Mouse (Mus musculus): Measurements from ENCODE around the gene Npas3.

Gene Npas3

DNA sequence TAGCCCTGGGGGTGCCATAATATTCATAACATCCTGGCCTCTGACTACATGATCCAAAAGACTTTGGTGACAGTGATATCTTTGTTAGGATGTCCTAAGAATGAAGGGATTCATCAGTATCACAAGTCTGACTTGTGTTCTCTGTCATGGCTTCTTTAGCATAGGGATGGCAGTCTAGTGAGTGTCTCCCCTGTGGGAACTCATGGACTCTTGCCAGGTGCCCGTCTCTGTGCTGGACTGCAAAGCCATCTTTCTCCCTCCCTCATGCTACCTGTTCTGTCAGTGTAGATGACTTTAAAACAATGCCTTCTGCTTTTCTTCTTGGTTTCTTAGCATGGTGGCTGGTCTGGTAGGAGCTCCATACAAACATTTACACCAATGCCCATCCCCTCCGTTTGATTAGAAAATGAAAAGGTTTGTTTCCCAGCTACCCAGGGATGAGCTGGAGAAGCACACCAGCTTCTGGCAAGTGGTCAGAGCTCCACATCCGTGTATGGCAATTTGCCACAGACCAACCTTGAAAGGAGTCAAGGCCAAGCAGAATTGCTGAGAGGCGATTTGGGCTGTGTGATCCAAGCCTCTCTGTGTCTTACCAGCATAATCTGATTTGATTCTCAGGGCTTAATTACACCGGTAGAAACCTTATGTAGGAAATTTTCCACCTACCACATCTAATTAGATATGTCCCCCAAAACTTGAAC lies 616.1 kb downstream of the Npas3 start:
- no peak for DNase-seq (ENCODE audit: low spot score)

DNA sequence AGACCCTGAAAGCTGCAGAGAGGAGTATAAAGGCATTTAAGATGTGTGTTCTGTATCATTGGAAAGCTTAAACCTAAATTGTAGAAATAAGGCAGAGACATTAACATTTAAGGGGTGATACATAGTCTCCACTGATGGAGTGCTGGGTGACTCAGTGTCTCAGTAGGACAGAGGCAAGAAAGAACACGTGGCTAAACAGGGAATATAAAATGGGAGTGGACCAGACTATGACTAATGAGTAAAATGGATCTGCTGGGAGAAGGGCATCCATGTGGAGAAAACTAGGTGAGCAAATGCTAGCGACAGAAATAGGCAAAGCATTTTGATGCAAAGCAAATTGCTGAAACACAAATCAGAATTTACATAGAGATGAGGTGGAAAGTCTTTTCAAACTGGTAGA lies 617.2 kb downstream of the Npas3 start:
- no peak for DNase-seq (ENCODE audit: low spot score)

DNA sequence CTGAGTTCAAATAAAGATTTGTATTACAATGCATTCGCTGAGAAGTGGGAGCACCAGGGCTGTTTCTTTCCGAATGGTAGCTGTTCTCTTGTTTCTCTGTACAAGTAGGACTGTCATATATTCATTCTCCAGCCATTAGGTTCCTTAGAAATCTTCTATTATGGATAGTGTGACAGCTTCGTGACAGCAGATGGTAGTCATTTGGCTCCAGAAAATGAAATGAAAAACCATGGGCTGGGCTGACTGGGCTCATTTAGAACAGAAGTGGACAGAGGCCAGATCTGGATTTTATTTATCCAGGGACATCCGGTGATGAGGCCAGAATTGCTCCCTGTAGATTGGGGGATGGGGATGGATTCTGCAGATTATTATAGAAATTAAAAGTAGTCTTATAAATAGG lies 621.5 kb downstream of the Npas3 start:
- no peak for DNase-seq (ENCODE audit: low spot score)

DNA sequence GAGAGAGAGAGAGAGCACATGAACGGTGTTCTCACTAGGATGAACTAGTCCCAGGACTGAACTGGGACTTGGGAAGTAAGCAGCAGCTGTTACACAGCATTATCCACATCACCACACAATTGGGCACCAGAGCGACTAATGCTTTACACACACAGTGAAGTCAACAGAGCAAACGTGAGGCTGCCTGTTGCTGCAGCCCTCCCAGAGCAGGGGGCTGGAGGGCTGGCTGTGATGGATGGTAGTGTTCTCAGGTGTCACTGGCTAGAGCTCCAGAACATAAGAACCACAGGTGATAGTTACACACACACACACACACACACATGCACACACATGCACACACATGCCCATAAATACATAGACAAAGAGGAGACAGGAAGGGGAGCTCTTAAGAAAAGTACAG lies 626.7 kb downstream of the Npas3 start:
- no peak for DNase-seq (ENCODE audit: low spot score)

DNA sequence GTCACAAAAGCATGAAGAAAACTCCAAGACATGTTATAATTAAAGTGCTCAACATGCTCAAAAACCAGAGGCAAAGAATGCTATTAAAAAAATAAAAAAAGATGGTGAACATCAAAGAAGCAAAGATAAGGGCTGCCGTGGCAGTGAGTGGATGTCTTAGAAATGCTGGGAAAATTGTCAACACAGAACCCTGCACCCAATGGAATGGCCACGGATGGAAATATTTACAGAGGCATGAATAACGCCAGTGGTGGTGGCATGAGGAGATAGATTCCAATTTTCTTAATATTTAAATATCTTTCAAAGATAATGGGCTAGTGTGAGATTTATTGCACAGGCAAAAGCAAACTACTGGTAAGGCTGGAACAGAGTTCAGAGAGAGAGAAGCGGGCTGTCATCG lies 628.2 kb downstream of the Npas3 start:
- DNase-seq (ENCODE audit: low spot score) = no peak

DNA sequence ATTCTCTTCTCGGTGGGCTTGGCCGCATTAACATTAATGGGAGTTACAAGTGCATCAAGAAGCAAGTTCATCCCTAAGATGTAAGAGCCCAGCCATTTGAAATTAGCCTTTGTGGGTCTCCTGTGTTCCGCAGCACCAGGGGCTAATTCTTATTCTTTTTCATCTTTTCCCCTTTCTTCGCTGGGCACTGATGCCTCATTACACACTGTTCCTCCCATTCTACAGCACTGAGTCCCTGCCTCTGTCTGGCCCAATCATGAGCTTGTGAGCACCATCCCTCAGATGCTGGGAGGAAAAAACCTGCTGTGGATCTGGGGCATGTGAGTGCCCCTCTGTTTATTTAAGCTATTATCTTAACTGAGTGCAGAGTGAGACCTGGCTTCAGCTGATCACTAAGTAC lies 633.2 kb downstream of the Npas3 start:
- no peak for DNase-seq (ENCODE audit: low spot score)

DNA sequence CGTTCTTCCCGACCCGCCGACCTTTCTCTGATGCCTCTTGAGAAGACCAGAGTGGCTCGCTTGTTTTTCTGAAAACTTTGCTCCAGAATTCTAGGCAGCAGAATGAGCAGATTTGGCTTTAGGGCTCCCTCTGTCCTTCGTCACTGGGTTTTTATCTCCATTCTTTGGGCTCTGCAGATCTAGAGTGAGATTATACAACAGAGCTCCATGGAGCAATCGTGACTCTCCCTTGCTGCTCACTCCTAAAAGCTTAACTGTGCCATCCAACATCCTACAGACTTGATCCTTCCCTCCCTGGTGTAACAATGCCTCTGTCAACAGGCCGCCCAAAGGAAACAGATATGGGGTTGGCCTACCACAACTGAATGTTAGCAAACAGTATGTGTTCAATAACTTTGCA lies 634.4 kb downstream of the Npas3 start:
- DNase-seq (ENCODE audit: low spot score) = no peak

- DNase-seq (ENCODE audit: low spot score) = no peak
Measured at GRCm38 (mm10) chr12:53888624-53889023, 640.1 kb downstream of the Npas3 start.

DNA sequence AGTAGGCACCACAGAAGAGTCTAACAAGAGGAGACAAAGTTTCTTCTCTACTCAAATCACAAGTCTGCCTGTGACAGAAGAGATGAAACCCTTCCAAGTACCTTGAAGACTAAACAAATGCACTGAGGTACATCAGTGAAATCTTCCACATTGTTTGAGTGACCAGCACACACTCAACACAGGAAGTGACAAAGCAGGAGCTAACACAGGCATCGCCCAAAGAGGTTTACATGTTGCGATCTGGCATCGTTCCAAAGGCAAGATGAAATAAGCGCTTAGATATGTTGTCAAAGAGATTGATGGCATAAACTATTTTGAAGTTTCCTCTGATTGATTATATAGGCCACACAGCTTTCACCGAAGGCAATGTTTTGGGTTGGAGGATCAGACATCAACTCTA lies 647.4 kb downstream of the Npas3 start:
- no peak for DNase-seq (ENCODE audit: low spot score)

- no peak for DNase-seq (ENCODE audit: low spot score)
Measured at GRCm38 (mm10) chr12:53908761-53909160, 660.3 kb downstream of the Npas3 start.

DNA sequence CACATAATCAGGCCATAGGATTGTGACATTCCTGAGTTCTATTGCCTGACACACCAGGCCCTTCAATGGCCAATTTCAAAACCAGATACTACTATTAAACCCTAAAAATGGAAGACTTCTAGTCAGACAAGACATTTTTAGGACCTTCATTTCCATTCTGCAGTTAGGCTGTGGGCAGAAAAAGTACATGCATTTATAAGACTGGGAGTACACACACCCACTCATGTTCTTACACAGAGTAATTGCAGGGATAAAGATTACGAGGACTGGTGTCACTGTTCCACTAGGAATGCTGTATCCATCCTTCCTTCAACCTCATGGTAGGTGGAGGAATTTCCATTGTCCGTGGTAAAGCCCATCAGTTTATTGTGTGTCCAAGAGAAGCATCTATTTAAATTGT lies 661.7 kb downstream of the Npas3 start:
- no peak for DNase-seq (ENCODE audit: low spot score)

DNA sequence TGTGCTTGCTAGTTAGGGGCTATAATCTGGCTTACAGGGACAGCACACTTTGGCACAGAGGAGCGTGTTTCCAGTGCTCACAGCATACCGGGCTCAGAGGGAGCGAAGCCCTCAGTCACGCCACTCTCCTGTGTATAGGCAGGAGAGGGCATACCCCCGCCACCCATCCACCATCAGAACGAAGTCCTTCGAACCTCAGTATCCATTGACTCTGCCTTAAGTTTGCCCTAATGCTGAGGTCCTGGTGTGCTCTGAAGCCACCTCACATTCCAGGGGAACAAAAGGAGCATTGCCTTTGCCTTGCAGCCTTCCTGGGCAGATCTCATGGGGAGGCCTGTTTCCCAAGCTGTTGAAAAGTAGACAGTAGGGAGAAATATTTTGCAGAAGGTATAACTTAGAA lies 673.7 kb downstream of the Npas3 start:
- DNase-seq (ENCODE audit: low spot score) = no peak

GRCm38 (mm10) chr12:53948826-53949225 lies 700.3 kb downstream of the Npas3 start:
- DNase-seq (ENCODE audit: low spot score) = no peak

GRCm38 (mm10) chr12:53962004-53962403 lies 713.5 kb downstream of the Npas3 start:
- no peak for DNase-seq (ENCODE audit: low spot score)

GRCm38 (mm10) chr12:53963534-53963933 lies 715.1 kb downstream of the Npas3 start:
- no peak for DNase-seq (ENCODE audit: low spot score)

DNA sequence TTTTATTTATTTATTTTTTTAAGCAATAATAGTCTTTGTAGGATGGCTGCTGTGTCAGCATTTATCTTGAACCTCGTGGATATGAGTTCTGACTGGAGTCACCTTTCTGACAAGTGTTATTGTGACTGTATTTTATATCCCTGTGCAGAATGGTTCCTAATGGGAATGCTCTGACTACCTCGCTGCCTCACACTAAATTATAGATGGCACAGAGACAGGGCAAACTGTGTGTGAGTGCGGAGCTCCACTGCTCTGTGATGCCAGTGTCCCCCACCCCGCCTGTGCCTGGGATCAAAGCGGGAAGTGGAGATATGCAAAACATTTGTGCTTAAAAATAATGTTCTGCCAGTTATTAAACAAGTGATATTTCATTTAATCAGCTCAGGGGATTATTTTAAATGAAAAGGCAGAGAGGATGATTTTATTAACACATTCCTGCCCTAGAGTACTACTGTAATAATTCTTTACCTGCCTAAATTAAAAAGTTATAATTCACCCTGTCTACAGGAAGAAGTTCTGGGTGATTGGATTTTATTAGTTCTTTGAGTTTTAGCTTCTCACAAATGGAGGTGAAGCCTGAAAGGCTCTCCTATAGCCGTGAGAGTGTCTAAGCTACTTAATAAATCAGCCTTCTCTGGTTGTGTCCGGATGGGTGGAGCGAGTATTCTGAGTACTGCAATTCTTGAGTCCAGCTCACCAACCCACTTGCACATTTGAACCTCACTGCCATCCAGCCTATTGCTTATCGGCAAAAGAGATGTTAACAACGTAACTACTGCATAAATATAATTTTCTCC lies 721.1 kb downstream of the Npas3 start:
- no peak for DNase-seq (ENCODE audit: low spot score)

DNA sequence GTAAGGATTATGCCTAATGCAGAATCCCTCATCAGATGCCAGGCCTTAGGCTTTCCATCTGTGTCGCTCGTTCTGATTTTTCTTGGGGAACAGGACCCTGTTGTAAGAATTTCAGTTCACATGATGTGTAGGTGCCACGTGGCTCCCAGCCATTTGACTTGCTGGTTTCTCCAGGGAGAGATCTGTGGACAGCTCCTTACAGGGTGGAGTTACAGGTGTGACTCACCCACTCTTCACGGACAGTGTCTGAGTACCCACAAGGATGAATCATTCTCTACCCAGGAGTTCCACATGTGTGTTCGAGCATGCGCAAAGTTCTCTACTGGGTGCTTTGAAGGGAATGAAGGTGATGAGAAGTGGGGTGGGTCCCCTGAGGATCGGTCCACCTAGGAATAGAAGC lies 722.2 kb downstream of the Npas3 start:
- DNase-seq (ENCODE audit: low spot score) = no peak

DNA sequence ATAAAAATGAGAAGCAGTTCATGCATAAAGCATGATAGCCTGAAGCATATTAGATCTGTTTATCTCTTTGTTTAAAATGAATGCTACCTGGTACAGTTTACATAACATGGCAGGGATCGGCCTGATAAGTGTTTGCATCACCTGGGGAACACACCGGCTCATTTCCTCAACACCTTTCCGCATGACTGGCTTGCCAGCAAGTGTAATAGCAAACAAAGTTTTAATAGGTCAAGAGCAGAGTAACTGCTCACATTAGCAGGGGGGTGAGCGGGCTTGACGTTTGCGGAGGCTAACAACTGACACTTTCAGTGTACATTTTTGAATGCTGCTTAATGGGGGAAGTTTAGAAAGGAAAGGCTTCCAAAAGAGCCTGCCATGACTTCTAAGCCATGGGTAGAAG lies 724.9 kb downstream of the Npas3 start:
- no peak for DNase-seq (ENCODE audit: low spot score)

DNA sequence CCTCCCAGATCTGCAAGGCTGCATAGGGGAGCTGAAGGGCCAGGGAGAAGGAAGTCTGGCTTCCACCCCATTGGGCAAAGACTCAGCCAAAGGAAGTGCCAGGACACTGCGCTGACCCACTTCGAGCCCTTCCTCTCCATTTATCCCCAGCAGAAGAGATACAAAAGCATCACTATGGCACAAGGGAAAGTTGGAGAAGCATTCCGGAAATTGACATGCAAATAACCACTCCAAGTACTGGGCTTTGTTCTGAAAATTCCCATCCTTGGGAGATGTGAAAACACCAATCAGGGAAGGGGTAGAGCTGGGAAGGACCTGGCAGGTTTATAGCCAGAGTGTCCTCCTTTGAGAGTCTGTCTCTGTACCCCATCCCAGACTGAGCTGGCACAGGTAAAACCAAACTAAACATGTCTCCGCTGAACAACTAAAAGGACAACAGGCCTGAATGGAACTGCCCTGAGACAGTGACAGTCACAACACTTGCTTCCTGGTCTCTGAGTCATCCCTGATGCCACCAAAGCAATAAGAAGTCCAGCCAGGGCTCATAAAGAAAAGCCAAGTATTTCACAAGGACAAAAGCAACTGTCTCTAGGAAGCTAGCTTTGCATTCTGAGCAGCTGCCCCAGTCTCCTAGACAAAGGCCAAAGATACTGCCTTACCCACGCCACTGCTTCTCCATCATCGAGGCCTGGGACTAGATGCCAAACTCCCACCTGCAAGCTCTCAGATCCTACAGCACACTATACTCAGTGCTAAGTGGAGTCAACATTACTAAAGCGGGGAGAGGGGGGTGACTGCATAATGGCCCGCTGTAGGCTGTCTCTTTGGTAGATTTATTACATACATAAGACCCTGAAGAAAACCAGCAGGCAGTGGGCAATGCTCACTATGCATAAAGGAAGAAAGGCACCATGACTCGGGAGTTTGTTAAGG lies 733.4 kb downstream of the Npas3 start:
- no peak for DNase-seq (ENCODE audit: low spot score)

DNA sequence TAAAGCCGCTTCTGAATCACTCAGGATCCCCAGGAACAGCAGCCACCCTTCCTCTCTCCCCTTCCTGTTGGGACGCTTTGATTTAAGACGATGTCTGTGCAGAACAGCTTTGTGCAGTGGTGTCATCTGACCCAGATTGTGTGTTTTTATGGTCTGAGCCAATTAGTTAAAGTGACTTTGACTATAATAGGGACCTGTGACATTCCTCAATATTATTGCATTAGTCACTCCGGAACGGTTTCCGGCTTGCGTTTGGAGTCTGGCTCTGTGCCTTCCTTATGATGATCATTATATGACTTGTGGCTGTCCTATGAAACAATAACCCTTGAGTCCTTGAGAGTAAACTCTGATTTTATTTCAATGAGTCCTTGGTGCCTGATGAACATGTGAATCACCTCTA lies 735.5 kb downstream of the Npas3 start:
- no peak for DNase-seq (ENCODE audit: low spot score)

GRCm38 (mm10) chr12:53985851-53986842 lies 737.7 kb downstream of the Npas3 start:
- DNase-seq (ENCODE audit: low spot score) = no peak
